Mouse (Mus musculus): Measurements from ENCODE around the gene Fbxw5.

GRCm38 (mm10) chr2:25534866-25535182 lies 34.3 kb downstream of the Fbxw5 start:
- TF ChIP-seq CTCF (IDR thresholded peaks at IDR 0.05; ENCODE audit: extremely low read depth, insufficient read length, insufficient replicate concordance, low read depth, low read length) (no peak), POLR2A (IDR thresholded peaks at IDR 0.05; ENCODE audit: low read depth, low read length) (no peak)
